Mouse (Mus musculus): Measurements from ENCODE around the gene Ptprn2. TPM values are rescaled to one million over a fixed set of nuclear protein-coding genes. Genes with fewer than 3 reads are reported as not detected.

Ptprn2 gene
- polyA plus RNA-seq, 1 experiment from 2014 or later: 6.9 TPM

GRCm38 (mm10) chr12:116927516-116927915 lies 442.0 kb downstream of the Ptprn2 start:
- Histone ChIP-seq H3K9me3 (ENCODE audit: control insufficient read depth, low read length) (no peaks in the 10 kb centered on the region), H3K36me3 (ENCODE audit: control insufficient read depth, insufficient read depth, low read length) (no peaks in the 10 kb centered on the region), H3K4me1 (replicated peaks; ENCODE audit: control insufficient read depth, insufficient read depth, low read length) (no peaks in the 10 kb centered on the region; the same call in 1 of the 2 replicates), H3K4me2 (replicated peaks; ENCODE audit: low read depth, low read length) (no peak overlapping the region), H3K27me3 (ENCODE audit: control insufficient read depth, insufficient read depth, low read length) (no peaks in the 10 kb centered on the region), H3K27ac (ENCODE audit: low read depth, low read length) (no peak overlapping the region), H3K4me3 (ENCODE audit: low read depth, low read length) (no peak overlapping the region), H3K9ac (ENCODE audit: low read depth, low read length) (no peak overlapping the region)
- no peak for DNase-seq (ENCODE audit: low spot score)
- 83% methylated on average over 1 of the region's 1 CpGs for WGBS
- no peak for ATAC-seq (ENCODE audit: low FRiP score)

GRCm38 (mm10) chr12:116938158-116938854 lies 452.8 kb downstream of the Ptprn2 start:
- Histone ChIP-seq H3K4me1 (replicated peaks; ENCODE audit: control insufficient read depth, insufficient read depth, low read length) (no peaks in the 10 kb centered on the region), H3K36me3 (ENCODE audit: control insufficient read depth, insufficient read depth, low read length) (no peaks in the 10 kb centered on the region), H3K9me3 (ENCODE audit: control insufficient read depth, low read length) (no peaks in the 10 kb centered on the region), H3K4me3 (ENCODE audit: low read depth, low read length) (no peak overlapping the region), H3K27me3 (ENCODE audit: control insufficient read depth, insufficient read depth, low read length) (no peaks in the 10 kb centered on the region), H3K9ac (ENCODE audit: low read depth, low read length) (no peak overlapping the region), H3K4me2 (replicated peaks; ENCODE audit: low read depth, low read length) (no peak overlapping the region), H3K27ac (ENCODE audit: low read depth, low read length) (no peak overlapping the region)
- ATAC-seq (ENCODE audit: low FRiP score) (no peak; the same call in 1 of the 2 replicates), DNase-seq (ENCODE audit: low spot score) (no peak)
- WGBS: 39% methylated on average over 3 of the region's 3 CpGs

GRCm38 (mm10) chr12:116943883-116944282 lies 458.4 kb downstream of the Ptprn2 start:
- Histone ChIP-seq H3K27ac (ENCODE audit: low read depth, low read length) (no peak overlapping the region), H3K27me3 (ENCODE audit: control insufficient read depth, insufficient read depth, low read length) (no peaks in the 10 kb centered on the region), H3K4me2 (replicated peaks; ENCODE audit: low read depth, low read length) (no peak overlapping the region), H3K36me3 (ENCODE audit: control insufficient read depth, insufficient read depth, low read length) (no peaks in the 10 kb centered on the region), H3K9ac (ENCODE audit: low read depth, low read length) (no peak overlapping the region), H3K4me1 (replicated peaks; ENCODE audit: control insufficient read depth, insufficient read depth, low read length) (no peaks in the 10 kb centered on the region), H3K4me3 (ENCODE audit: low read depth, low read length) (no peak overlapping the region), H3K9me3 (ENCODE audit: control insufficient read depth, low read length) (no peaks in the 10 kb centered on the region)
- no peak for DNase-seq (ENCODE audit: low spot score)
- ATAC-seq (ENCODE audit: low FRiP score): no peak
- whole genome bisulfite sequencing: 87% methylated on average over 5 of the region's 5 CpGs

- Histone ChIP-seq H3K36me3 (ENCODE audit: control insufficient read depth, insufficient read depth, low read length) (no peaks in the 10 kb centered on the region), H3K4me2 (replicated peaks; ENCODE audit: low read depth, low read length) (no peak overlapping the region), H3K9ac (ENCODE audit: low read depth, low read length) (no peak overlapping the region), H3K4me3 (ENCODE audit: low read depth, low read length) (no peak overlapping the region), H3K4me1 (replicated peaks; ENCODE audit: control insufficient read depth, insufficient read depth, low read length) (no peaks in the 10 kb centered on the region), H3K9me3 (ENCODE audit: control insufficient read depth, low read length) (no peaks in the 10 kb centered on the region), H3K27ac (ENCODE audit: low read depth, low read length) (no peak overlapping the region), H3K27me3 (ENCODE audit: control insufficient read depth, insufficient read depth, low read length) (no peaks in the 10 kb centered on the region)
- ATAC-seq (ENCODE audit: low FRiP score): no peak
- 65% methylated on average over 4 of the region's 4 CpGs for WGBS
- DNase-seq (ENCODE audit: low spot score): no peak
Observed at GRCm38 (mm10) chr12:116948151-116948928, 462.8 kb downstream of the Ptprn2 start.

GRCm38 (mm10) chr12:116949726-116950125 lies 464.2 kb downstream of the Ptprn2 start:
- no peak overlapping the region for H3K27ac ChIP-seq (ENCODE audit: low read depth, low read length)
- 82% methylated on average over 3 of the region's 3 CpGs for WGBS
- H3K4me1 ChIP-seq (replicated peaks; ENCODE audit: control insufficient read depth, insufficient read depth, low read length): no peaks in the 10 kb centered on the region
- H3K4me2 ChIP-seq (replicated peaks; ENCODE audit: low read depth, low read length): no peak overlapping the region
- H3K4me3 ChIP-seq (ENCODE audit: low read depth, low read length): no peak overlapping the region
- no peak for DNase-seq (ENCODE audit: low spot score)
- H3K9me3 ChIP-seq (ENCODE audit: control insufficient read depth, low read length): no peaks in the 10 kb centered on the region
- no peak overlapping the region for H3K9ac ChIP-seq (ENCODE audit: low read depth, low read length)
- no peak for ATAC-seq (ENCODE audit: low FRiP score)
- H3K27me3 ChIP-seq (ENCODE audit: control insufficient read depth, insufficient read depth, low read length): no peaks in the 10 kb centered on the region
- no peaks in the 10 kb centered on the region for H3K36me3 ChIP-seq (ENCODE audit: control insufficient read depth, insufficient read depth, low read length)

GRCm38 (mm10) chr12:116952452-116953205 lies 467.1 kb downstream of the Ptprn2 start:
- ATAC-seq (ENCODE audit: low FRiP score) (peak; percentile 29; the same call in 1 of the 2 replicates), DNase-seq (ENCODE audit: low spot score) (no peak)
- 77% methylated on average over 13 of the region's 13 CpGs for WGBS
- H3K27ac ChIP-seq (ENCODE audit: low read depth, low read length): no peak overlapping the region
- no peaks in the 10 kb centered on the region for H3K36me3 ChIP-seq (ENCODE audit: control insufficient read depth, insufficient read depth, low read length)
- H3K4me1 ChIP-seq (replicated peaks; ENCODE audit: control insufficient read depth, insufficient read depth, low read length): no peaks in the 10 kb centered on the region
- no peak overlapping the region for H3K9ac ChIP-seq (ENCODE audit: low read depth, low read length)
- H3K4me3 ChIP-seq (ENCODE audit: low read depth, low read length): no peak overlapping the region
- H3K27me3 ChIP-seq (ENCODE audit: control insufficient read depth, insufficient read depth, low read length): no peaks in the 10 kb centered on the region
- no peak overlapping the region for H3K4me2 ChIP-seq (replicated peaks; ENCODE audit: low read depth, low read length)
- H3K9me3 ChIP-seq (ENCODE audit: control insufficient read depth, low read length): no peaks in the 10 kb centered on the region

- DNase-seq (ENCODE audit: low spot score) (no peak), ATAC-seq (ENCODE audit: low FRiP score) (peak; percentile 34; the same call in 1 of the 2 replicates)
- no peaks in the 10 kb centered on the region for H3K27me3 ChIP-seq (ENCODE audit: control insufficient read depth, insufficient read depth, low read length)
- no peaks in the 10 kb centered on the region for H3K4me1 ChIP-seq (replicated peaks; ENCODE audit: control insufficient read depth, insufficient read depth, low read length)
- WGBS: 85% methylated on average over 2 of the region's 2 CpGs
- no peaks in the 10 kb centered on the region for H3K36me3 ChIP-seq (ENCODE audit: control insufficient read depth, insufficient read depth, low read length)
- no peak overlapping the region for H3K9ac ChIP-seq (ENCODE audit: low read depth, low read length)
- no peak overlapping the region for H3K4me3 ChIP-seq (ENCODE audit: low read depth, low read length)
- H3K27ac ChIP-seq (ENCODE audit: low read depth, low read length): peak overlapping the region; percentile 36; the same call in 1 of the 2 replicates
- no peak overlapping the region for H3K4me2 ChIP-seq (replicated peaks; ENCODE audit: low read depth, low read length)
- H3K9me3 ChIP-seq (ENCODE audit: control insufficient read depth, low read length): no peaks in the 10 kb centered on the region
Observed at GRCm38 (mm10) chr12:116959164-116959563, 473.6 kb downstream of the Ptprn2 start.

- H3K4me2 ChIP-seq (replicated peaks; ENCODE audit: low read depth, low read length): no peak overlapping the region
- WGBS: 97% methylated on average over 1 of the region's 1 CpGs
Observed at GRCm38 (mm10) chr12:116963906-116964305, 478.4 kb downstream of the Ptprn2 start.

More at GRCm38 (mm10) chr12:116963906-116964305, 478.4 kb downstream of the Ptprn2 start:
- H3K4me1 ChIP-seq (replicated peaks; ENCODE audit: control insufficient read depth, insufficient read depth, low read length): 0 out of 2 replicates have a peak, but pooled peaks cover 2% of the 10 kb centered on the region
- H3K36me3 ChIP-seq (ENCODE audit: control insufficient read depth, insufficient read depth, low read length): no peaks in the 10 kb centered on the region
- H3K27ac ChIP-seq (ENCODE audit: low read depth, low read length): no peak overlapping the region
- H3K9ac ChIP-seq (ENCODE audit: low read depth, low read length): no peak overlapping the region
- ATAC-seq (ENCODE audit: low FRiP score) (no peak), DNase-seq (ENCODE audit: low spot score) (no peak)
- H3K4me3 ChIP-seq (ENCODE audit: low read depth, low read length): no peak overlapping the region
- no peaks in the 10 kb centered on the region for H3K9me3 ChIP-seq (ENCODE audit: control insufficient read depth, low read length)
- H3K27me3 ChIP-seq (ENCODE audit: control insufficient read depth, insufficient read depth, low read length): no peaks in the 10 kb centered on the region

Measured in hindbrain, embryonic 11.5 days (tissue).